Mouse (Mus musculus) urinary bladder, postnatal 4 days (tissue): Measurements from ENCODE around the gene Copb1.

ENCODE experiments used
- DNase-seq, 2 experiments: peaks; one replicate each; pipeline ENCODE4 v3.0.0; 2021 to 2022; ENCODE audit warnings: low spot score in 2 of 2

The Copb1 gene

DNA sequence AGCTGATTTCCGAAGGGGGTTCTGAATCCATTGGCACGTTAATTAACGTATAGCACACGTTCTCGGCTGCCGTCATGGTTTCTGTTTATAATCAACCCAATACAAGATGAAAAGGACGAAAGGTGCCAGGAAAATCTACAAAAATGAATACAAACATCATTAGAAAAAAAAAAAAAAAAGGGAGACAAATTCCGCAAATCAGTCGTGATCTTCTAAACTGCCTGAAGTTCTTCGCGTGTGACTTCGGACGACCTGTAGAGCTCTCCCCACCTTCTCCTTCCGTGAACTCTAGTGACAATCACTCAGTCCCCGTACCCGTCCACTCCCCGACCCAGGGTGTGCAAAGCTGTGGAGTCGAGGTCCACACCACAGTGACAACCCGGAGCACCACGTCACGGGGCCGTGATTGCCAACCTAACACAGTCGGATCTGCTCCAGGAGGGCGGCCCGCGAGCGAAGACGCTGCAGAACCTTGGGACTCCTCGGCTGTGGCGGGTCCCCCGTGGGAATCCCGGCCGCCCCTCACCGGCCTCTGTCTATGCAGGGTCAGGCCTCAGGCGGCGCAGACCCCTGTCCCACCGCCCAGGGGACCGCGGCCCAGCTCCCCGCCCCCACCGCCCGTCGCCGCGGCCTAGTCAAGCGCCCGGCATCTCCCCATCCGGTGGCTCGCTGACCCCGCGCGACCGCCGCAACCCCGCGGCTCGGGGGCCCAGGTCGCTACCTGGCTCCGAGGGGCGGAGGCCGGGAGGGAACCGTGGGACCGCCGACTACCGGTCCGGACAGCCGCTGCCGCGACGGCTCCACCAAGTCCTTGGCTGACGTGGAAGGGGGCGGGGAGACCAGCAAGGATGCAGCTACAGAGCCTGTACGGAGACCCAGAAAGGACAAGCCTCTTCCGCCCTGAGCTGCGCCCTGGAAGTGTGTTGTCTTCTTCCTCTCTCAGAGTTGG, at the start of gene Copb1:
Copb1 (minus strand) TSS at position 827 of the 949 bp plus-strand sequence.
- peak; percentile 86 to 92 for DNase-seq

DNA sequence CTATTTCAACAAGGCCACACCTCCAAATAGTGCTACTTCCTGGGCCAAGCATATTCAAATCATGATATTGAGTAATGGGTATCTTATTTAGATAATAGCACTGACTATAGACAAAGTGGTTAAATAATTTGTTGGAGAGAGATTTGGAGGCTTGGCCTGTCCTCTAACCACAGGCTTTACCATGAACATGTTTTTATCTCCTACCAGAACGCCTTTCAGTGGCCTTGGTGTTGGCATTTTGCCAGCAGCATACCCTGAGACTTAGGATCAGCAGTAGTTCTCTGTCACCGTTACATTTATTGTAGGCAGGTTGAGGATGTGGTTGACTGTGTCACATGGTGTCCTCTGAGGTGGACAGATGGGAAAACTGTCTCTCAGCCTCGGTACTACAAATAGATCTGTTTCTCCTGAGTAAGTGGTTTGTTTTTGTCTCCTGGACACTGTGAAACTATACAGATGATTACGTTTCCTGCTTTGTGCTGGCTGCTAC, 46.8 kb upstream of the Copb1 start:
- DNase-seq: no peak

DNA sequence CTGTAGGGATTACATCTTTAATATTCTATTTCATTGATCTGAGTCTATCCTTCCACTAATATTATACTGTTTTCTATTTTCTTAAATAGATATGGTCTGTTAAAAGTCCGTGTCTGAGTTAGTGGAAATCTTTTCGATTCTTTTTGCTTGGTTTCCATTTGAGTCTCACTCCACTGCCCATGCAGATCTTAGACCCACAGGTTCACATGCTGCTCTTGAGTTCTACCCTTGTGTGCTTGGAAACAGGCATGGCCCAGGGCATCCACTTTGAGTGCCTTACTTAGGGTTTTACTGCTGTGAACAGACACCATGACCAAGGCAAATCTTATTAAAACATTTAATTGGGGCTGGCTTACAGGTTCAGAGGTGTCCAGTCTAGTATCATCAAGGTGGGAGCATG, 46.3 kb upstream of the Copb1 start:
- no peak for DNase-seq

DNA sequence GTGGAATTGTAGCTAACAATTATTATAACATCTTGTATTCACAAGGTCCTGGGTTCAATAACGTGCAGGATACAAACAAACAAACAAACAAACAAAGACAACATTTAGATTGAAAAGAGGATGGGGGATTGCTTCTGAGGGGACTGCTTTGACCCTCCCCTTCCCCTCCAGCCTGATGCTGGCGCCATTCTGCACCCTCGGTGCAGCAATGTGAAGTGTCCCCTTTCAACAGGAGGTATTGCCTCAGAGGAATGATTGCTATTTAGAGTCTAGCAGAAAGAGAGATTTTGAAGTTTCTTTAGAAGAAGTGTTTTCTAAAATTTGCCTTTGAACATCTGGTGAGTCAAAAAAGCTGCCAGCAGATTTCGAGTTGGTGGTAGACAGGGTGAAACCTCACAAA, 44.7 kb upstream of the Copb1 start:
- DNase-seq: no peak

DNA sequence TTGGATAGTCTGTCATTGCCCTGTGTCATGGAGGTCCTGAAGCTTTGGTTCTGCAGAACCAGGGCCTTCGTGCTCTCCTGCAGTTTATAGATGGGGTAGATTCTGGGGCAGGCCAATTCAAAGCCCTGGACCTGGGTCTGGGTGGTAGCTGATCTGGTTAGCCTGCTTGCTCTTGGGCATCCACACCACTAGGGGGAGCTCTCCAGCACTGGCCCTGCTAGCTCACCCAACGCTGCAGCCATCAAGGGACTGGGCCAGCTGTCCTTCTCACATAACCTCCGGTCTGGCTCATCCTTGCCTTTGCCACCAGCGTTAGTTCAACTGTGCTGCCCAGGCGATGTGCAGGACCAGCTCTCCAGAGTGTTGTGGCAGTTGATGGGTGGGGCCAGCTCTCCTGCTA, 40.2 kb upstream of the Copb1 start:
- no peak for DNase-seq

DNA sequence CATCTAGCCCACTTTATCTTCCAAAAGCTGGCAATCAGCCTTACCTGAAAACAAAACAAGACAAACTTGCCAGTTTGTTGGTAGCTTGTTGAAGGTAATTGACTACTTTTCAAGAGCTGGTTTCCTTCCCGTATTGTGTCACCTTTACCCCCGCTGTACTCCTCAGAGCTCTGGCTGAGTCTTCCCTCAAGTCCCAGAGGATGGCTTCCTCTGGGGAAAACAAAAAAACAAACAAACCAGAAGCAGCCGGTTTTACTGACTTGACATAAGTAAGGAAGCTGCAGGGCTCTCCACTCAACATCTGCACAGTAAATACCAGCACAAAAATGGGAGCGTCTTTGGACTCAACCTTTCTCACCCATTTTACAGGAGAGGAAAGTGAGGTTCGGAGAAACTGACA, 39.4 kb upstream of the Copb1 start:
- no peak for DNase-seq

DNA sequence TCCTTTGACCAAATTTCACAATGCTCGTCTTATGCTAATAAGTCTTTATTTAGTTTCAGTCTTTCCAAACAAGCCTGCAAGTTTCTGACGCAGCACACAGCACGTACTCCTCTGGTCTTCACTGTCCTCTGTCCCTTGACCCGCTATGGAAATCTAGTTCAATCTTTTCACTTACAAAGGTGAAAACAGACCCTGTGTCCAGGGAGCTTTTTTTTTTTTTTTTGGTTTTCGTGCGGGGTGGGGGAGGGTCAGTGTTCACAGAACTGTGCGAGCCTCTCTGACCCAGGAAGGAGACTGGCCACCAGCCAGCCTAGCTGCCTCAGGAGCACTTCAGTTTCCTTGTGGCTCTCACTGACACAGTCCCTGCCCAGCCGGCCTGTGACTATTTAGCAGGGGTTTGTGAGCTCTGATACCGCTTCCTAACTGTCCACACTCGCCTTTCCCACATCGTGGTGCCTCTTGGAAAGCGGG, 38.0 kb upstream of the Copb1 start:
- peak; percentile 53 to 73 for DNase-seq

DNA sequence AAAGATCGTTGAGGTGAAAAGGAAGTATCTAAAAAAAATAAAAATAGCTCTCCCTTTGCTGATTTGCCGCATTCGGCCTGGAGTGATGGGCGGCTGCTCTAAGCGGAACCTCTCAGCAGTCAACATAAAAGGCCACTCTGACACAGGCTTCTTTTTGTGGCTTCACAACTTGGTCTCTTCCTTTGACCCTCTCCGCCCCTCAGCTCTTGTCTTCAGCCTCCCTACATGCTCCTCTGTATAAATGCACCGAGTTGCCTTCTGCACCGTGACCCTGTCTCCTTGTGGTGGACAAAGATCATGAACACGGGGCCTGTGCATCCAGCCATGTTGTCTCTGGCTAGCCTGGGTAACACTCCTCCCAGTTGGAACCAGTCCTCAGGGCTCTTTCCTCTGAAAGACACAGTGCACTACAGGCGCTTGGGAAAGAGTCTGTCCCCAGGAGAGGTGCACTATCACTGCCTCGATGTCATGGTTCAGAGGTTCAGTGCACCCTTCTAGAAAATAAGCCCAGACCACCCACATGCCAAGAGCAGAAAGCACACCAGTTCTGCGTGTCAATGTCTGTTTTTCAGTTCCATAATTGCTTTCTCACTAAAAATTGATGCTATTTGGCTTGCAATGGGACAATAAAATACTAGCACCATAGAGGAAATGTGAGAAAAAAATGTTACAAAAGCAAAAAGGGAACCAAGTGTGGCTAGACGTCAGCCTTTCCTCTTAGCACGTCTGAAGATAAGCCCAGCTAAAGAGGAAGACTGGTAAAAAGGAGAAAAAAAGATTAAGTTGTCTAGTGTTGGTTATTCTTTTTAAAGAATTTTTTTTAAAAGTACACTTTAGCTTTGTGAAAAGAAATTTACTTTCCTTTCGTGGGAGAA, 37.2 kb upstream of the Copb1 start:
- DNase-seq: no peak

DNA sequence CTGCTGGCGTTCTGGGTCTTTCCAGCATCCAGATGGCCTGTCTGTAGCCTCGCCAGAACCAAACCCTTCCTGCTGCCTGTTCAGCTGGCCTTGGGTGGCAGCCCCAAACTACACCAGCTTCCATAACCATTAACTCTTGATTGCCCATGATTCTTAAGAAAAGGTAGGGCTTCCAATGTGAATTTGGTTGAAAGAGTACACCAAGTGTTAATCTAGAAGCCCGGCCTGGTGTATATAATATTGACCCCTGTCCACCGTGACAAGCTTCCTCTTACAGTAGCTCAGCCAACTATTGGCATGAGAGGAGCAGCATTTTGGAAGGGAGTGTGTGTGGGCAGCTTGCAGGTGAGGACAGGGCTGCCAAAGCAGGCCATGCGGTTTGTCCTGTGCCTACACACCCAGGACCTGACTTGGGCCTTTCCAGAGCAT, 35.6 kb upstream of the Copb1 start:
- no peak for DNase-seq

DNA sequence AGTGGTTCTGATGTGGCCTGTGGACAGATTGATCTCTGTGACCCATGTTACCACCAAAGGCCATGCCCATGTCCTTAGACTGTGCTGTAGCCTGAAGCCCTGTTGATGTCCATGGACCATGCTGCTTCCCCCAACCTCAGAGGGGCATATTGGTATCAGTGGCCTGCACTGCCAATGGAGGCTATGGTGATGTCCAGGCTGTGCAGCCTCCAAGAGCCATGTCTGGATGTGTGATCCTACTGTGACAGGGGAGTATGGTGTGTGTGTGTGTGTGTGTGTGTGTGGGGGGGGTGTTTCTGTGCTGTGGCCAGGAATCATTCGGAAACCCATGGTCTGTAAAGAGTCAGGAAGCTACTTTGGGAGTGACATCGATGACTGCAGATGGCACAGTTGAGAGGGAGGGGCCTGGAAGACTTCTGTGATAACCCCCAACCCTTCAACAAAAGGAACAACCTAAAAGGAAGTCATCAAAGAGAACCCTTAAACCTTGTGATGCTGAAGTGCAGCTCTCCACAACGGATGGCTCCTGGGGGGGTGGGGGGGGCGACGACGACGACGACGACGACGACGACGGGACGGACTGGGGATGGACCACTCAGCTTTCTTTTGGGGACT, 29.9 kb upstream of the Copb1 start:
- DNase-seq: no peak

DNA sequence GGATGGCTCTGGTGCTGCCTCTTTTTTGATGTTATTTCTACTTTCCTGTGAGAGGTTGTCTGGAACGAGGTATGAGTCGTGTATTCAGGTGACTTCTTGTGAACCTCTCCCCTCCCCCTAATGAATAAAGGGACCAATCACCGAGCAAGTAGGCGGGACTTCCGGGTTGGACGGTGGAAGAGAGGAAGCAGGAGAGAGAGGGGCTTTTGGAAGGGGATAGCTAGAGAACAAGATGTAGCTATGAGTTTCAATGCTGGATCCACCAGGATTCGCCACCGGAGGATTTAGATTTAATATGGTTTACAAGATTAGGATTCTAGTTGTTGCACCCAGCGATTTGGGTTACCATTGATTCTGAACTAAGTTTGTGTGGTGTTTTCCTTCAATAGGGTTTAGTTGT, 28.5 kb upstream of the Copb1 start:
- DNase-seq: no peak

DNA sequence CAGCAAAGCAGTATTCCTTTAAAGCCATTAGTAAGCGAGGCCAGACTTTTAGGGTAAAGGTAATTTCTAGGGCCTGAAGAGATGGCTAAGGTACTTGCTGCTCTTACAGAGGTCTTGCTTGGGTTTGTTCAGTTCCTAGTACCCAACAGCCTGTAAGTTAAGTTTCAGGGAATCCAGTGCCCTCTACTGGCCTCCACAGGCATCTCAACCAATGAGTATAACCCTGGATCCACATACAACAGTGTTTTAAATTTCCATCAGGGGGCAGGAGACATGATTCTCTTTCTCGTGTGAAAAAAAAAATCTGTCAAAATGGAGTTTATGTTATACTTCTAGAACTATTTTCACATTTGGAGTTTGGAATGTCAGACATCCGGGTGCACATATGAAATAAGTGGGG, 27.2 kb upstream of the Copb1 start:
- DNase-seq: no peak

DNA sequence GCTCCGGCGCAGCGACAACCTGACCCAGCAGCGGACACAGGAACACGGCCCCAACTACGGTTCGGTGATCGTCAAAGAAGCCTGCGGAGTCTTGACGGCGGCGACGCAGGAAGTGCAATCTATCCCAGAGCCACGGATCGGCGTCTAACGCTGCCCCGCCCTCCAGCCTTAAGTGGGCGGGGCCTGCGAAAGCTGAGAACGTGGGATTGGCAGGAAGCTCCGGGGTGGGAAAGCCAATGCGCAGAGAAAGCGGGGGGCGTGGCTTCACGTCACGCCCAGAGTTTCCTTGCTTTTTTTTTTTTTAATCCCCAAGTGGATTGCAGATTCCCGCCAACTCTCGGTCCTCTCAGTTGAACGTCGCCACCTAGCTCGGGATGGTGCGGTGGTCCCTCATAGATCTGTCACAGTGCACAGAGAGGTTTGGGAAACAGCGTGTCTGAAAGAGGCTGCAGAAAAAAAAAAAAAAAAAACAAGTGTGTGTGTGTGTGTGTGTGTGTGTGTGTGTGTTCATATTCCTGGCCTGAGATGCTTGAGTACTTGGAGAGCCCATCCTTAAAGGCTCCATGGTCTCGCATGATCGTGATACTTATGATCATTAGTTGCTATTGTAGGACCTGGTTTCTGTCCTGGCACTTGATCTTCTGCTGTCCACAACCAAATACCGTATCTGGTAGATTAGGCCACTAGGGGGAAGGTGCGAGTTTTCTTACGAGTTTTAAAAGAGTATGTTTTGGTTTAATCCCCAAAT, 21.7 kb upstream of the Copb1 start, which contains the start of gene Psma1:
Psma1 (minus strand) TSS at position 114 of the 748 bp plus-strand sequence.
- DNase-seq: peak; percentile 94

DNA sequence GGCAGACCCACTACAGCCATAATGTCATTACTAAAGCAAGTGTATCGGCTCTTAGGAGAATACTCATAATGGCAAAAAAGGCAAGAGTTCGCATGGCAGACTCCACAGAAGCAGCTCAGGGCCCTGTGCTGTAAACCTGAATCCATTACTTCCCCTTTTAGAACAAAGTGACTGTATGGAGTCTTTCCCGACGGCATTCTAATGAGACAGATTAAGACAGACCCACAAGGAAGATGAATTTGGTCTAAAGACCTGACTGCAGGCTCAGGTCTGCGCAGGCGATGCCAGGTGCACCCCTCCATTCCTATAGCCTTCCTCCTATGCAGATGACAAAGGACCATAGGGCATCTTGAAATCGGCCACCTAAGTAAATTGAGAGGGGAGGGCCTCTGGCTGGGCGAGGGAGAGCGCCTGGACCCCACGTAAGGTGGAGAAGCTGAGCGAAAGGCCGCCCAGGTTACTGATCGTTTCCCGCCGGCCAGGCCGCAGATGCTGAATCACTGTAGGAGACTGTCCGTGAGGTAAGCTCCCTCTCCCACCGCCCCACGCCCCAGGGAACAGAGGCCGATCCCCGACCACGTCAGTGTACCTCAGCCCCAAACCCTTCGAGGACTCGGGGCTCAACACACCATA, 21.0 kb upstream of the Copb1 start:
- no peak for DNase-seq

DNA sequence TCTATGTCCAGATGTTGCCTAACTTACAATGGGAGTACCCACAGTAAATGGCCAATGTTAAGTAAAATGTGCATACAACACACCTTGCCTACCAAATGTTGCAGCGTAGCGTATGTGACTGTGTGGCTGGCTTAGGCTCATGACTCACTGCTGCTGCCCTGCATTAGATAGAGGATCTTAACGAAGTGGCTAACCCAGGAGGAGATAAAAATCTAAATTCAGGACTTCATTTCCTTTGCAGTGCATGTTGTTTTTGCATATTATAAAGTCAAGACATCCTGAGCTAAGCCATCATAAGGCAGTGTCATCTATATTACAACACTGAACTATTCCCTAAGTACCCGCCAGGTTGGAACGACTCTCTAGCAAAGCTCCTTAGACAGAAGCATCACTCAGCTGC, 13.9 kb upstream of the Copb1 start:
- no peak for DNase-seq

DNA sequence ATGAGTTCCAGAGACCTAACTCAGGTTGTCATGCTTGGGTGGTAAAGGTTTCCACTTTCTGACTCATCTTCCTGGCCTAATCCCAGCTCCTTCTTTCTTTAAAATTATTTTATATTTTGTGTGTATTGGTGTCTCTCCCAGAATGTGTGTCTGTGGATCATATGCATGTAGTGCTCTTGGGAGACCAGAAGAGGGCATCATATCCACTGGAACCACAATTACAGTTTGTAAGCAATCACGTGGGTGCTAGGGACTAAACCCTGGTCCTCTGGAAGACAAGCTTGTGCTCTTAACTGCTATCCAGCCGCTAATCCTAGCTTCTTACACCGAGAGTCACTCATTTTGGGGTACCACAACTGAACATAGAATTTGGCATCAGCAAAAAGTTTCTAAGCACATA, 2.8 kb downstream of the Copb1 start:
- DNase-seq: no peak

DNA sequence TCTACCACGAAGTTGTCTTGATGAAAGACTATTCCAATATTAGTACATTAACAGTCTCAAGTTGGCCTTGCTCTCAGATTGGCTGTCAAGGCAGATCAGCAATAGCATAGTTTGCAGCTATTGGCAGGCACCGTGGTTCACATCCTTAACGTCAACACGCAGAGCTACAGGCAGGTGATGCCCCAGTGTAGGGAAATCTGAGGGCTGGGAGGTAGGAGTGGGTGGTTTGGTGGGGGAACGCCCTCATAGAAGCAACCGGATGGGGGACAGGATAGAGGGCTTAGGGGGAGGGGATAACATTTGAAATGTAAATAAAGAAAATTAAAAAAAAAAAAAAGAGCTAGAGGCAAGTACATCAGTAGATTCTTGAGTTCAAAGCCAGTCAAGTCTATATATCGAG, 20.5 kb downstream of the Copb1 start:
- no peak for DNase-seq

DNA sequence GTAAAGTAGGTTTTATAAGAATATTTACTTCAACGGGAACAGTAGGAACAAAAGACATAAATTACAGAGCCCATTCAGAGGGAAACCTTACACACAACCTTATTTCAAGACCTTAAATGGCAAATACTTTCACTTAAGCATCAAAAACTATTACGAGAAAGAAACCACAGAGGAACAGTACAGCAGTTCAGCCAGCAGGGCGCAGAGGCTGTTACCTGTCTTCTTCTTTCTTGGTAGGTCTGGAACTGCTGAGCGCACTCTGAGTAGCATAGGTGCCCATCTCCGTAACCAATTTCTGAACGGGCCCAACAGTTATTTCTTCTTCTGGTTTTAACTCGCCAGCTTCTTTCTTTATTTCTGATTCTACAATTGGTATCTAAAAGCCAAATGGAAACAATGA, 21.5 kb downstream of the Copb1 start:
- DNase-seq: no peak

DNA sequence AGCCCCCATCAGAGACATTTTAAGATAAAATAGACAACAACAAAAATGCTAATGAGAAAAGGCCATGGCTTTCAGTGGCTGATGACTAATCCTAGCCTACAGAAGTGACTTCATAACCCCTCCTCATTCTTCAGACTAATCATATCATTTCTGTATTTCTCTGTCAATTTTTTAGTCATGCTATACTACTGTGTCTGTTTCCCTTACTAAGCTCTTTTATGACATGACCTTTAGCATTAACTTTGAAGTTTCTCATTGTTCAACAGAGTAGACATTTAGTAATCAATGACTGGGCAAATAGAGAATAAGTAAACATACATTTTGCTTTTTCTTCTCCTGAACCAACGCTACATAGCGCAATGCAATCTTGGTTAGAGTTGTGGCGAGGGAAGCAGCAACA, 22.7 kb downstream of the Copb1 start:
- no peak for DNase-seq

DNA sequence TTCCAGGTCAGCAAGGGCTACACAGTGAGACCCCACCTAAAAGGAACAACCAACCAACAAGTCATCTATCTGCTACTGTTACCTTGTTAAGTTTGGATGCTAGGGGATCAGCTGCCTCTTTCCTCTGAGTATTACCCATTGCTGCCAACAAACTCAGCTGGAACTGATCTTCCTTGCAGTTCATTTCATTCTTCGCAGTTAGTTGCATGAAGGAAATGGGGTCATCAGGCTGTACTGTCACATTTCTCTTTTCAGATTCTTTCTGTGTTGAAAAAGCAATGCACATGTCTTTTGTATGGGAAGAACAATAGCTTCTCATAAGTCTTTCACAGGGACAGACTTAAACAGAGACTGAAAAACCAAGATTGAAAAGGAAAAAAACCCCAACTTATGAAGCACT, 28.0 kb downstream of the Copb1 start:
- no peak for DNase-seq

DNA sequence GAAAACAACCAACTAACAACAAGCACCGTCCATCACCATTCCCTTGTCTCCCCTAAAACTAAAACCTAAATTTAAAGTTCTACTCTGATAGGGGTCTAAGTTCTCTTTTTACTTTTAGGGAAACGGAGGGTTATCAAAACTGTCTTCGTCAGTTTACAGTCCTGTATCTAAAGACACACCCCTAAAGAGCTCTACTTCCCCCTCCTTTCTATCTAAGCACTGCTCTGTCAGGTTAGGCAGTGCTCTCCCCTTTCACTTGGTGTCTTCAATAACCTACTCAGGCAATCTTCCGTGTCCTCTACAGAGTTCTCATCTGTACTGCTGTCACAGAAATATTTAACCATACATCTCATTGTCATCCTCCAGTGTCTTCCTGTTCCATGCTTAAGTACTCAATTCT, 34.1 kb downstream of the Copb1 start:
- DNase-seq: no peak
